Mouse (Mus musculus) kidney, adult 2 months (tissue): ENCODE measurements at regions not wholly inside any gene's neighbourhood (a gene's known extent, or its start where the extent isn't known, plus 50 kb on each side); places are given as distances from the start of the nearest gene placed in this dataset.

Source experiments
- CTCF ChIP-seq: fragments of 200-500 bp; conservative IDR thresholded peaks from 2 replicates; pipeline ENCODE4 v1.5.1; 2011; ENCODE audit warnings: low read depth, mild to moderate bottlenecking, control low read depth, low read length, moderate library complexity, mixed read lengths; ENCODE audit not compliant: insufficient read depth, insufficient read length
- POLR2A ChIP-seq: fragments of 200-500 bp; IDR thresholded peaks from one replicate; pipeline ENCODE4 v1.6.1; 2011; ENCODE audit warnings: low read depth, low read length, control low read depth

DNA sequence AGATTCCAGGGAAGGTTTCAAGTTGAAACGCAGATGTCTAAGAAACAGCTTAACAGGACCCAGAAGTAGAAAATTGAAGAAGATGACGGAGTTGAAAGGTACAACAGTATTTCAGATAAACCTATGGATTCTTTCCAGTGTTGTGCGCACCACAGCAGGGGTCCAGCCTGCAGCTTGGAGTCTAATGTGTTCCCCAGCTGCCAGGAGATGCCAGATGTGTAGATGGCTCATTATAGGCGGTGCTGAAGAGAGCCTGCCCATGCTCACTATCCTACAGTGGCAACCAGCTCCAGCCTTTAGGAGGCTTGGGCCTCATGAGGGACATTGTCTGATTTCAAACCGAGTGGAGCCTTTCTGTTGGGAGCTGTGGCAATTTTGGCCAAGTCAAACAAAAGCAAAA, 51.5 kb upstream of the Zfhx3 start:
- TF ChIP-seq POLR2A (no peak), CTCF (no peak)
